Mouse (Mus musculus) embryo, embryonic 11.5 days (tissue): ENCODE results near the gene Stradb.

Experiments used
- DNase-seq: peaks from one replicate; pipeline ENCODE4 v3.0.0-alpha.2; 2012; ENCODE audit warnings: low read depth, low spot score

Gene Stradb

DNA sequence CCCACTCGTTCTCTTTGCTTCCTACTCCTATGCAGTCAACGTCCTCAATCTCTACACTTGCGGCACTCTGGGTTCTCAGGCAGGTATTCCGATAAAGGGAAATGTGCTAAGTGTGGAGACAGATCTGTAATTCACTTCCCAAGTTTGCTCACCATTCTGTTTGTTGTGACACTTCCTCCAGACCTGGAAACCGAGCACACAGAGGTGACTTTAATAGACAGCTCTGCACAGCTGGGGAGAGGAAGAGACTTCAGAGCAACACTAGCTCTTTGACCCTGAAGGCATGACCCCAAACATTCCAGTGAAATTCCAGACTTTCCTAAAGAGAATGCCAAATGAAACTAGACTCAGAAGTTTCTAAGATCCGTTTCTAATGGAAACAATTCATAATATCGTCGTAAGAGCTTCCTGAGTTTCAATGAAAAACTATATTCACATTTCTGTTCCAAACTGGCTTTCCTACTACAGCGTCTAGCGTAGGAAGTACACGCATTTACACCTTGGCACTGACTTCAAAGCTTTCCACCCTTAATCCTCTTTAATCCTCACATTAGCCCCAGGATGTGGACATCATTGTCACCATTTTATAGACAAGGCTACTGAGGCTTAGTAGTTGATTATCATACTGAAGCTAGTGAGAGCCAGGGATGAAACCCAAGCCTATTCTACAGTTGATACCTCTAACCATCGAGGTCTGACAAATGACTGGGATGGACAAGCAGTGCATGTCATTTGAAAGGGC lies 12.0 kb upstream of the Stradb start:
- DNase-seq, result no peak

DNA sequence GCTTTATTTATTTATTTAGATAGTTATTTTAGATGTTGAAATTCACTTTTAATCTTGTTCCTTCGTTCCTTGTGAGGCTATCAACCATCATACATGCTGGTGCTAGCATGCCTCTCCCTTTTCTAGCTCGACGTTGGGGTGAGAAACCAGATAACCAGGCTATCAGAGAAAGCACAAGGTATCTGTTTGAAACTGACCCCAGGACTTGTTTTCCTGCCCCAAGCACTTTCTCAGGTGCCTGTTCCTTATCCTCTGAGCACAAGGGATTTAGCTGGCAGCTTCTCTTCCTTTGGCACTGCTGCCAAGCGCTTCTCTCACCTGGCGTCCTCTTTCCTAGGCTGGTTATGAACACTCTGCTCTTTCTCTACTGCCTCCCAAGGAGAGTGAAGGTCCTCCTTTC lies 10.9 kb upstream of the Stradb start:
- no peak for DNase-seq

DNA sequence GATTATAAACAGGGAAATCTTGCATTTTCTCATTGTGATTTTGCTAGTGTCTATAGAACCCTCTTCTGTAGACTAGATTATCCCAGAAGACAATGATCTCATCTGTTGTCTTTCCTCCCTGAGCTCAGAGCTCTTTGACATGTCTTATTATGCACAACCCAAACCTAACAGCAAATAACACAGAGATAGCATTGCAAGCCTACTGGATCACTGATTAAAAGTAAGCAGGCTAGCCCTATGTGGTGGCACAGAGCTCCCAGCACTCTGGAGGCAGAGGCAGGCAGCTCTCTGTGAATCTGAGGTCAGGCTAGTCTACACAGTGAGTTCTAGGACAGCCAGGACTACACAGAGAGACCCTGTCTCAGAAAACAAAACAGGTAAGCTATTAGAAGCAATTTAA lies 10.5 kb upstream of the Stradb start:
- no peak for DNase-seq

DNA sequence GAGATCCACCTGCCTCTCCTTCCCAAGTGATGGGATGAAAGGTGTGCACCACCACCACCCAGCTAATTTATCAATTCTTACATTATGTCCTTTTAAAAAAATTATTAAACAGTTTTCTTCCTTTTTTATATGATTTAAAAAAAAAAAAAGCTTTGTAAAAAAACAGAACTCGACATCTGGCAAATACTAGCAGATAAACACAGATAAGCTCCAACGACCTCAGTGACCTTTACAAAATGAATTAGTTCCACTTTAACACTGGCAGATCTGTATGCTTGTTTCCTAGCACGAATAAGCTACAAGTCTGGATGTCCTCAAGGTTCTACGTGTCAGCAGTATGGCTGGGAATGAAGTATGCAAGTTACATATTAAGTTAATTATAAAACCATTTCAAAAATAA lies 5.8 kb upstream of the Stradb start:
- no peak for DNase-seq

DNA sequence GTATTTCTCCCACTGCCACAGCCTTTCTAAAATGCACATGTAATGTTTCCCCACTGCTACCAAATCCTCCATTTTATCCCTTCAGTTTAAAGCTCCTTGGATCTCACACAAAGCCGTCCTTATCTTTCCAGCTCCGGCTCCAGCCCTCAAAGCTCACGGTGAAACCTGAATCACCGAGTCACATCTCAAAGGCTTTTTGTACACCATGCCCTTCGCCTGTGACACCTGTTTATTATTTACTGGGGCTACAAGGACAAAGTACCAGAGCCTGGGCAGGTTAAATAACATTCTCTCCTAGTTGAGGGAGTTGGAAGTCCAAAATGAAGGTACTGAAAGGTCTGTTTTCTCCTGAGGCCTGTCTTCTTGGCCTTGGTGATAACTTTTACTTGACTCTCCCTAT lies 3.3 kb upstream of the Stradb start:
- no peak for DNase-seq

DNA sequence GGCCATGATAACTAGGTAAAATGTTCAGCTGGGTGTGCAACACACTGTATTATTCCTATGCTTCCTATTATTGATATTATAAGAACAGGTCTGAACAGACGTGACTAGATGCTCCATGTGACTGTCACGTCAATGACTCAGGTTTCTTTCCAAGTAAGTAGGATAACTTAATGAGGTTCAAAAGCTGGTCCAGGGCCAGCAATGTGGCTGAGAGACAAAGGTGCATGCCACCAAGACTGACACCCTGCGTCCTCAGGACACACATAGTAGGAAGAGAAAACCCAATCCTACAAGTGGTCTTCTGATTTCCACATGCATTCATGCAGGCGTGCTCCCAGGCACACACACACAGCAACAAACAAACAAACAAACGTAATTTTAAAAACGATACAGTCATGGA lies 2.2 kb upstream of the Stradb start:
- no peak for DNase-seq

DNA sequence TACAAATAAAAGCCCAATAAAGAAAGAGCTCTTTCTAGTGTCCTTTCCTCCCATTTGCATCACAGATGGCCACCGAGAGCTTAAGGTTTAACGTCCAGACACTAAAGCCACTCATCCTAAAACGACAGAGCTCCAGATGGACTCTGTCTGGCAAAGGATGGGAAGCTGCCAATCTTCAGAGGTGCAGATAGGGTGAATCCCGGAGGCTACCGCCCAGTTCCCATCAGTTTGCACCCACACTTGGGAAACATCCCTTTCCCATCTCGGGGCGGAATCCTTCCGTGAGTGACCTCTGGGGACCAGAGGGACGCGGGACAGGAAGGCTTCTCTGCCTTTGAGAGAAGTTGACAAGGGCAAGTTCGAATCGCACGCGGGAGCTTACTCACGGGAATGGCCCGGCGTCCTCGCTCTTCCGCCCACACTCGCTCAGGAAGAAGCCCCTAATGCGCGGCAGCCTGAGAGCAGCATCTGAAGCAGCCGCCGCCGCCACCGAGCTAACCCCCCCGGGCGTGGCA lies 414 bp upstream of the Stradb start:
- DNase-seq, result no peak

DNA sequence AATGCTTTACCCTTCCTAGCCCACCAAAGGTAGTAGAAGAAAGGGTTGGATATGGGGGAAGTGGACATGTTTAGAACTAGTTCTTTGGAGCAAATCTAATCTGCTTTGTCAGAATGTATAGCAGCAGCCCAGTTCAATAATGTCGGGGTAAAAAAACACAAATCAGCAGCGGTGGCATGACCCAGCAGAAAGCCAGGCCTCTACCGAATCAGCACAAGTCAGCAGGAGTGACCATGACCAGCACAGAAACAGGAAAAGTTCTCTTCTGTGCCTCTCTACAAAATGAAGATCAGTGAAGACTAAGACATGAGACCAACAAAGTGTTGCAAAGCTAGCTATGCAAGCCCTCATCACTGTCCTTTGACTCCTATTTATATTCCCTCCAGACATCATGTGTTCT lies 9.0 kb downstream of the Stradb start:
- DNase-seq, result no peak

DNA sequence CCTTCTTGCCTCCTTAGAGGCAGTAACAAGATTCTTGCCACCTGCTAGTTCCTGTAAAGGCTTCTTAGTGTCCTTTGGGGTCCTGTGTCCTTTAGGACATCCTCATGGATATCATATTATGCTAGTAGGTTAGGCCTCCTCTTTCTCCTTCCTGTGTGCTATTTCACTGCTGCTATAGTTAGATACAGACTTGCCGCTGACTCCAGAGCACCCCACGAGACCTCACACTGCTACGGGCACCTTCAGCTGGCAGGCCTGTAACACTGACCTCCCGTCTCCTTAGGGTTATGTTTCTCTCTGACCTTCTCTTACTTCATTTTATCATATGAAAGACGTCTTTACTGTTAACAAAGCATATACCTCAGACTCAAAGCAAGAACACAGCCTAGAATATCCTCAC lies 11.3 kb downstream of the Stradb start:
- no peak for DNase-seq

DNA sequence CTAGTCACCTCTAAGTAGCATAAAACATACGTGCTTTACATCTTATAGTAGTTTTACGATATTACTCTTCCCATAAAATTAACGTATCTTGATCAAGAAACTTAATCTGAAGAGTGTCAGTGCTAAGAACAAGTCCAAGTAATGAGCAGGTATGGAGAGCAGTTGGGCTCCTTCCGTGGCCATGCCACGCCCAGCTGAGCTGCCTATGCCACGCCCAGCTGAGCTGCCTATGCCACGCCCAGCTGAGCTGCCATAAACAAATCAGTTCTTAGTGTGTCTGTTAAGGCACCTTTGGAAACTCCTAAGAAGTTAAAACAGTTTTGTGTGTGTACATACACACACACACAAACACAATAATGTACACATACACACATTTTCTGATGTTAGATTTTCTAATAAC lies 19.8 kb downstream of the Stradb start:
- no peak for DNase-seq

DNA sequence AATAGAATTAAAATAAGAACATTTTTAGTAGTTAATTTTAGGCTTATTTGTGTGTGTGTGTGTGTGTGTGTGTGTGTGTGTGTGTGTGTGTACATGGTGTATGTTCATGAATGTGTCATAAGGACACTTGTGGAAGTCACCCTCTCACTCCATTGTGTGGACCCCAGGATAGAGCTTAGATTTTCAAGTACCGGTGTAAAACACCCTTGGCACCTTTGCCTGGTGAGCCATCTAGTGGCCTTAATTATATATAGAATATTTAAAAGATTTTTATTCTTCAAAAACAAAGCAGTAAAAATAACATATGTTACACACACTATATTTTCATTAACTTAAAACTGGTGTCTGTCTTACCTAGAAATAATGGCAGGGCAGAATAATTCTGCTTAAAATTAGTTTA lies 20.4 kb downstream of the Stradb start:
- DNase-seq, result no peak

DNA sequence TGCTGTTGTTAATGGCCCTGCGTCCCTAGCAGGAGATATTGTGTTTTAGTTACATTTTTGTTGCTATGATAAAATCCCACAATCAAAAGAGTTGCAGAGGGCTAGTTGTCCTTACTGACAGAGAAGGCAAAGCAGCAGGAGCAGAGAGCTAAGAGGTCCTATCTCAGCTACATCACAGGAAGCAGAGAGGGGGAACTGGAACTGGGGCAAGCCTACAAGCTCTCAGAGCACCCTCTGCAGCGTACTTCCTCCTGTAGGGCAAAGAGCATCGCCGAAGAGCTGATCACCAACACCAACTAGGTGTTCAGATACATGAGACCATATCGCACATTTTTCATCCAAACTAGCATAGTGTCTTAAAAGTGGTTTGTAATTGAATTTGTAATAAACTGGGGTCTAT lies 22.0 kb downstream of the Stradb start:
- DNase-seq, result no peak

DNA sequence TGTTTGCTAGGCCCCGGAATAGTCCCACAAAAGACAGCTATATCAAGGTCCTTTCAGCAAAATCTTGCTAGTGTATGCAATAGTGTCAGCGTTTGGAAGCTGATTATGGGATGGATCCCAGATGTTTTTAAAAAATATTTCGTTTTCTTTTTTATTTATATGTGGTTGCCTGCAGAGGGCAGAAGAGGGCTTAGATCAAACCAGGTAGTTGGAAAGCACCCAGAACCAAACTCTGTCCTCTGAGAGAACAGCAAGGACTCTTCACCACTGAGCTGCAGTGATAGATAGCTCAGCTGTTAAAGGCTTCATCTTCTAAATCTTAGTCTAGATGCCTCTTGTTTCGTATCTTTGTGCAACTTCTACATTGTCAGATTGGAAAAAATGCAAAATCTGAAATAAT lies 35.9 kb downstream of the Stradb start:
- DNase-seq, result peak; percentile 8

DNA sequence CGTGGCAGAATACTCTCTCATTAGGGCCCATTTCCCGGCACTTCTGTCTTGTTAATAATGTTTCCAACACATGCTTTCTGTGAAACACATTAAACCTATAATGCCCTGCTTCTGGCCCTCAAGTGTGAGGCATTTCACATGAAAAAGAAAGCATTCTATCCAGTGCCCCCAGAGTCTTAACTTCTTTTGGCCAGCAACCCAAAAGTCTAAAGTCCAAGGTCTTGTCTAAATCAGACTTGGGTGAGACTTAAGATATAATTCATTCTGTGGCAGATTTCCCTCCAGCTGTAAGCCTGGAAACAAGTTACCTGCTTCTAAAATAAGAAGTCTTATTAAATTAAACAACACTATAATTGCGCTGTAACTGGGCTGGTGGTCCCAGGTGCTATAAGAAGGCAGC lies 48.2 kb downstream of the Stradb start:
- no peak for DNase-seq

DNA sequence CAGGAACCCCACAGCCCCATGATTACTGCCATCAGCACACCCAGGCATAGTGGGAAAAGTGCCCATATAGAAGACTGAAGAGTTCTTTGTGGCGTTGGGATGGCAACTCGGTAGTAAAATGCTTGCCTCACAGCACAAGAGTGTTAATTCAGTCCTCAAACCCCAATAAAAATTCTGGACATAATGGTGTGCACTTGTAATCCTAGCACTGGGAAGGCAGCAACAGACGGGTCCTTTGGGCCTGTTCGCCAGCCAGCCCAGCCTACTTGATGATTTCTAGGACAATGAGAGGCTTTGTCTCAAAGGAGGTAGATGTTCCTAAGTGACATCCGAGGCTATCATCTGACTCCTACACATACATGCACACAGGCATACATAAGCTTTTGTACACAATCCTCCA lies 64.4 kb downstream of the Stradb start:
- no peak for DNase-seq
